Mouse (Mus musculus) kidney, embryonic 14.5 days (tissue): ENCODE results near the gene Phex. TPM values are rescaled to one million over a fixed set of nuclear protein-coding genes. Genes with fewer than 3 reads are reported as not detected.

Experiments
- ATAC-seq: fragments of 200-750 bp; cut with Nextera tagmentation; 2 replicates; pipeline ENCODE4 v1.8.0; 2017; ENCODE audit warnings: moderate number of reproducible peaks, mild to moderate bottlenecking, moderate TSS enrichment, moderate library complexity; ENCODE audit not compliant: low FRiP score, low TSS enrichment
- H3K27ac ChIP-seq: fragments of 300-500 bp; sonication (generic); 2 replicates; pipeline ENCODE4 v1.5.1; 2014; ENCODE audit warnings: low read depth, mild to moderate bottlenecking, low read length, moderate library complexity, mixed read lengths
- H3K27me3 ChIP-seq: fragments of 300-500 bp; sonication (generic); 2 replicates; pipeline ENCODE4 v1.6.1; 2014; ENCODE audit warnings: mild to moderate bottlenecking, low read length; ENCODE audit not compliant: control insufficient read depth, insufficient read depth
- H3K36me3 ChIP-seq: fragments of 300-500 bp; sonication (generic); 2 replicates; pipeline ENCODE4 v1.6.1; 2014; ENCODE audit warnings: low read length, mixed read lengths; ENCODE audit not compliant: control insufficient read depth, insufficient read depth
- H3K4me1 ChIP-seq: fragments of 300-500 bp; sonication (generic); 2 replicates; pipeline ENCODE4 v1.6.1; 2014; ENCODE audit warnings: low read length, mixed read lengths; ENCODE audit not compliant: control insufficient read depth, insufficient read depth
- H3K4me2 ChIP-seq: fragments of 300-500 bp; sonication (generic); replicated peaks from 2 replicates; pipeline ENCODE4 v1.6.1; 2014; ENCODE audit warnings: low read depth, mild to moderate bottlenecking, low read length
- H3K4me3 ChIP-seq: fragments of 300-500 bp; sonication (generic); 2 replicates; pipeline ENCODE4 v1.5.1; 2014; ENCODE audit warnings: mild to moderate bottlenecking, low read length
- H3K9ac ChIP-seq: fragments of 300-500 bp; sonication (generic); 2 replicates; pipeline ENCODE4 v1.6.1; 2014; ENCODE audit warnings: low read depth, mild to moderate bottlenecking, low read length, moderate library complexity
- H3K9me3 ChIP-seq: fragments of 300-500 bp; sonication (generic); 2 replicates; pipeline ENCODE4 v1.6.1; 2016; ENCODE audit warnings: low read length; ENCODE audit not compliant: control insufficient read depth
- WGBS: fragments of 180-500 bp; shearing (Covaris S2); extraction: QIAGEN DNeasy Blood & Tissue Kit; methylation state at CpG from one replicate; pipeline ENCODE4 v1.1.7; 2014; 5-methylcytosine and 5-hydroxymethylcytosine counted together
- polyA plus RNA-seq: library from polyadenylated mRNA; unstranded; fragments of >200 nt; fragmentation: Nextera tagmentation; extraction: Ambion mirVana; gene quantifications from 2 replicates; pipeline ENCODE4 v1.2.1, GENCODE M21; 2014

Phex gene
- polyA plus RNA-seq, 1 experiment from 2014 or later = 0.22 TPM

DNA sequence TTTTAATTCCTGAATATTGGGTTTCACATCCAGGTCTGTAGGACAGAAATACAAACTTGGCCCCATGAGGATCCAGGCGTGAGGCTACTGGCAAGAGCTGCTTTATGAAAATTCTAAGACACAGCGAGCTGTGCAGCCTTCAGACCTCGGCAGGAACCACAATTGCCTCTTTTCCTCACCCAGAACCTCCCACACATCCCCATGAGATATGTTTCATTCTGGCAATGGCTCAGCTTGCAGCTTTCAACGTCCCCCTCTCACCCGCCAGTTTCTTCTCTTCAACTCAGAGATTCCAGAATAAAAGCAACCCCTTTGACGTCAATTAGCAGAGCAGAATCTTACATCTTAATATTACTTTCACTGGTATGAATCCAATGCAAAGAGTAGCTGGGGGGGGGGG, 25.0 kb downstream of the Phex start:
- Histone ChIP-seq H3K4me1 (no peaks in the 10 kb centered on the region), H3K4me3 (no peak overlapping the region), H3K36me3 (no peaks in the 10 kb centered on the region), H3K9ac (no peak overlapping the region), H3K27me3 (no peaks in the 10 kb centered on the region), H3K9me3 (no peaks in the 10 kb centered on the region), H3K4me2 (no peak overlapping the region), H3K27ac (no peak overlapping the region)
- 50% methylated on average over 6 of the region's 6 CpGs for WGBS
- ATAC-seq = no peak

DNA sequence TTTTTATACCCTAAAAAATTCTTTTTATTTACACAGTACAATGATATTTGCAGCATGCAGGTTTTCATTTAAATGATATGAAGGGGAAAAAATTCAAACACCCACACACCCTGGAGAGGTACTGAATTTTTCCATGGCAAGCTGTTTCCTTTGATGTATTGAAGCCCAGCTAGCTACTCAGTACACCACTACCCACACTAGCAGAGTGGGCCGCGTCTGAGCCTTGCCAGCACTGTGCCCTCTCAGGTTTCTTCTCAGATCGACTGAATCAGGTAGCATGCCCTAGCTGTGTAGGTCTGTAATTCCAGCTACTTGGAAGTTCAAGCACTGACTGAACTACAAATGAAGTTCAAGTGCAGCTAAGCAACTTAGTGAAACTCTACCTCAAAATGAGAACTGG, 26.7 kb downstream of the Phex start:
- ATAC-seq = peak; percentile 73; the same call in 1 of the 2 replicates
- H3K4me1 ChIP-seq = no peaks in the 10 kb centered on the region
- no peaks in the 10 kb centered on the region for H3K27me3 ChIP-seq
- H3K9me3 ChIP-seq = no peaks in the 10 kb centered on the region
- no peaks in the 10 kb centered on the region for H3K36me3 ChIP-seq
- H3K27ac ChIP-seq = no peak overlapping the region
- H3K4me2 ChIP-seq = no peak overlapping the region
- no peak overlapping the region for H3K9ac ChIP-seq
- no peak overlapping the region for H3K4me3 ChIP-seq
- whole genome bisulfite sequencing = 62% methylated on average over 3 of the region's 3 CpGs

DNA sequence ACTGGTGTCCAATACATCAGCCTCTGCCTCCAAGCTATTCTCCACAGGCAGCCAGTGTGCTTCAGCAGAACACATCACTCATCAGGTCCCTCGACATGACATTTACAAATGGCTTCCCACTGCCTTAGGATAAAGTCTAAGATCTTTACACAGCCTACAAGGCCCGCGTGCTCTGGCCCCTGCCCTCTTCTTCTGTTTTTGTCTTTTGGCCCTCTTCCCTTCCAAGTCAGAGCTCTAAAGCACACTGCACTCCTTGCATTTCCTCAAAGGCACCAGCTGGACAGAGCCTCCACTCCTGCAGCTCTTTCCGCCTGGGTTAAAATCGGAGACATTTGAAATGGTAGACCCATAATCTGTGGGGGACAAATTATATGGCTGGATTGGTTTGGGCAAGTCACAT, 28.1 kb downstream of the Phex start:
- Histone ChIP-seq H3K4me3 (no peak overlapping the region), H3K9ac (no peak overlapping the region), H3K36me3 (no peaks in the 10 kb centered on the region), H3K4me1 (no peaks in the 10 kb centered on the region), H3K27me3 (no peaks in the 10 kb centered on the region), H3K4me2 (no peak overlapping the region), H3K9me3 (no peaks in the 10 kb centered on the region), H3K27ac (no peak overlapping the region)
- no peak for ATAC-seq
- WGBS = 83% methylated on average over 5 of the region's 5 CpGs

GRCm38 (mm10) chrX:157378822-157379221, 36.3 kb downstream of the Phex start:
- ATAC-seq = no peak
- 58% methylated on average over 10 of the region's 10 CpGs for WGBS
- Histone ChIP-seq H3K27me3 (no peaks in the 10 kb centered on the region), H3K4me2 (no peak overlapping the region), H3K4me3 (no peak overlapping the region), H3K27ac (no peak overlapping the region), H3K36me3 (no peaks in the 10 kb centered on the region), H3K9ac (no peak overlapping the region), H3K9me3 (no peaks in the 10 kb centered on the region), H3K4me1 (no peaks in the 10 kb centered on the region)

DNA sequence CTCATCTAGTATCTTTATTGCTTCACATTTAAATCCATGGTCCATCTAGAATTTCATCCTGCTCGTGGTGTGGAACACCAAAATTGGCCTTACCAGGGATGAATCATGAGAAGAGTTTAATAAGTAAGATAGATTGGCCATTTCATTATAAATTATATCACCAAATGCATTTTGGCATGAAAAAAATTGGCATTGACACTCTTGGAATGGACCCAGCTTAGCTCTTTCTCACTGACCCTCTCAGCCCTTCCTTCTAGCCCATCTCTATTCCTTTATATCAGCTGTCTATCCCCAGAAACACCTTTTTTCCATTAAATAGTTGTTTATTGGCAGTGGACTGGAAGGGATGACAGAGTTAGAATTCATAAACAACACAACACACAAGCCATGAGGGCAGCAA, 37.7 kb downstream of the Phex start:
- Histone ChIP-seq H3K36me3 (no peaks in the 10 kb centered on the region), H3K9me3 (no peaks in the 10 kb centered on the region), H3K4me2 (no peak overlapping the region), H3K4me1 (no peaks in the 10 kb centered on the region), H3K4me3 (no peak overlapping the region), H3K9ac (no peak overlapping the region), H3K27me3 (no peaks in the 10 kb centered on the region), H3K27ac (no peak overlapping the region)
- 54% methylated on average over 1 of the region's 1 CpGs for WGBS
- ATAC-seq = no peak

- Histone ChIP-seq H3K9ac (no peak overlapping the region), H3K36me3 (no peaks in the 10 kb centered on the region), H3K27ac (no peak overlapping the region), H3K27me3 (no peaks in the 10 kb centered on the region), H3K9me3 (no peaks in the 10 kb centered on the region), H3K4me2 (no peak overlapping the region), H3K4me3 (no peak overlapping the region), H3K4me1 (no peaks in the 10 kb centered on the region)
- 62% methylated on average over 3 of the region's 3 CpGs for WGBS
- no peak for ATAC-seq
These were observed 41.2 kb downstream of the Phex start for GRCm38 (mm10) chrX:157373873-157374272.

- no peaks in the 10 kb centered on the region for H3K9me3 ChIP-seq
- no peak overlapping the region for H3K4me2 ChIP-seq
- no peak overlapping the region for H3K4me3 ChIP-seq
- no peak overlapping the region for H3K27ac ChIP-seq
- H3K36me3 ChIP-seq = no peaks in the 10 kb centered on the region
- ATAC-seq = no peak
- no peaks in the 10 kb centered on the region for H3K4me1 ChIP-seq
- no peak overlapping the region for H3K9ac ChIP-seq
- H3K27me3 ChIP-seq = no peaks in the 10 kb centered on the region
These were observed 45.9 kb downstream of the Phex start for GRCm38 (mm10) chrX:157369166-157369565.

GRCm38 (mm10) chrX:157355521-157355920, 59.6 kb downstream of the Phex start:
- WGBS = 80% methylated on average over 4 of the region's 4 CpGs
- no peak overlapping the region for H3K4me2 ChIP-seq
- ATAC-seq = no peak
- H3K27ac ChIP-seq = no peak overlapping the region
- H3K4me1 ChIP-seq = no peaks in the 10 kb centered on the region
- H3K36me3 ChIP-seq = no peaks in the 10 kb centered on the region
- no peaks in the 10 kb centered on the region for H3K9me3 ChIP-seq
- no peaks in the 10 kb centered on the region for H3K27me3 ChIP-seq
- H3K9ac ChIP-seq = no peak overlapping the region
- H3K4me3 ChIP-seq = no peak overlapping the region

DNA sequence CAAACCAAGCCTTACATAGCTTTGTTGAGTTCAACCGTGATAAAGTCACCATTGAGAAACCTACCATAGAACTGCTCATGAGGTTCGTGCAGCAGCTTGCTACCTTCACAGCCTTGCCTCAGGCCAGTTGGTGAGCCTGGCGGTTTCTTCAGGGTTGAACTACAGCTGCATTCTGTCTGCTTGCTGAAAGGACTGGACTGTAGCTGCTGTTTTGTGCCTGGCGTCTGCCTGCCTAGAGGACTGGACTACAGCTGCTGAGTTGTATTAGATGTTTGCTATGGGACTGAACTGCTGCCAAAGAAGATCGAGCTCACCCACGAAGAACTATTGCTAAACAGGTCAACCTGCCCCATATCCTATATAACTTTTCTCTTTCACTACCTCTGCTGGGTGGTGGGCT, 68.9 kb downstream of the Phex start:
- WGBS = 88% methylated on average over 6 of the region's 6 CpGs
- Histone ChIP-seq H3K4me2 (no peak overlapping the region), H3K9me3 (no peaks in the 10 kb centered on the region), H3K4me3 (no peak overlapping the region), H3K36me3 (no peaks in the 10 kb centered on the region), H3K27ac (no peak overlapping the region), H3K9ac (no peak overlapping the region), H3K27me3 (no peaks in the 10 kb centered on the region), H3K4me1 (no peaks in the 10 kb centered on the region)
- ATAC-seq = no peak

DNA sequence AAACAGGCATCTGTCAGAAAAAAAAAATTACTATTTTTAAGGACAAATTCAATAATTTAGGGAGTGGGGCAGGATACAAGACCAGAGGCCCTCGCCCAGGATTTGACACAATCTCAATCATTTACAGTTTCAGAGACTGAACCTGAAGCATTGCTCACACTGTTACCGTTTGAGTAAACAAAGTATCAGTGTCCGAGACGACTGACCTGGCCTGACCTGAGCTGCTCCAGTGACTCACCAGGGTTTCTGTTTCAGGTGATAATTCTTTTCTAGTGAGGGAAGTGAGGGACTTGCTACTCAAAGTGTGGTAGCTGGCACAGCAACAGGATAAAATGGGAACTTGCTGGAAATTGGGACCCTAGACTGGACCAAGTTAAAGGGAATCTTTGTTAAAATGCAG, 80.4 kb downstream of the Phex start:
- H3K4me2 ChIP-seq = no peak overlapping the region
- no peaks in the 10 kb centered on the region for H3K4me1 ChIP-seq
- H3K27me3 ChIP-seq = no peaks in the 10 kb centered on the region
- H3K36me3 ChIP-seq = no peaks in the 10 kb centered on the region
- no peak overlapping the region for H3K9ac ChIP-seq
- 36% methylated on average over 4 of the region's 4 CpGs for WGBS
- peak; percentile 73; the same call in 1 of the 2 replicates for ATAC-seq
- no peak overlapping the region for H3K27ac ChIP-seq
- H3K9me3 ChIP-seq = no peaks in the 10 kb centered on the region
- no peak overlapping the region for H3K4me3 ChIP-seq
